Mouse (Mus musculus) hindbrain, postnatal 0 days (tissue): Measurements from ENCODE around the gene Fam168b. TPM values are rescaled to one million over a fixed set of nuclear protein-coding genes. Genes with fewer than 3 reads are reported as not detected.
A peak's percentile ranks its signal among the peaks of the same experiment; 100 is the strongest.

ENCODE experiments used
- ATAC-seq: fragments of 200-750 bp; cut with Nextera tagmentation; 2 replicates; pipeline ENCODE4 v1.8.0; 2017; ENCODE audit warnings: mild to moderate bottlenecking, moderate TSS enrichment, moderate library complexity
- DNase-seq: peaks from one replicate; pipeline ENCODE4 v3.0.0-alpha.2; 2015; ENCODE audit warnings: low spot score
- H3K27ac ChIP-seq: fragments of 300-500 bp; sonication (generic); 2 replicates; pipeline ENCODE4 v1.5.1; 2014; ENCODE audit warnings: mild to moderate bottlenecking
- H3K27me3 ChIP-seq: fragments of 300-500 bp; sonication (generic); 2 replicates; pipeline ENCODE4 v1.6.1; 2014; ENCODE audit warnings: low read length, mixed read lengths; ENCODE audit not compliant: insufficient read depth
- H3K36me3 ChIP-seq: fragments of 300-500 bp; sonication (generic); 2 replicates; pipeline ENCODE4 v1.6.1; 2014; ENCODE audit warnings: low read length, mixed read lengths; ENCODE audit not compliant: insufficient read depth
- H3K4me1 ChIP-seq: fragments of 300-500 bp; sonication (generic); 2 replicates; pipeline ENCODE4 v1.6.1; 2014; ENCODE audit warnings: antibody characterized with exemption, low read length, mixed read lengths; ENCODE audit not compliant: insufficient read depth
- H3K4me2 ChIP-seq: fragments of 300-500 bp; sonication (generic); 2 replicates; pipeline ENCODE4 v1.6.1; 2014; ENCODE audit warnings: low read depth, mild to moderate bottlenecking, low read length, moderate library complexity, mixed read lengths
- H3K4me3 ChIP-seq: fragments of 300-500 bp; sonication (generic); 2 replicates; pipeline ENCODE4 v1.5.1; 2014; ENCODE audit warnings: low read length
- H3K9ac ChIP-seq: fragments of 300-500 bp; sonication (generic); replicated peaks from 2 replicates; pipeline ENCODE4 v1.6.1; 2014; ENCODE audit warnings: mild to moderate bottlenecking, low read length, moderate library complexity, mixed read lengths
- H3K9me3 ChIP-seq: fragments of 300-500 bp; sonication (generic); 2 replicates; pipeline ENCODE4 v1.6.1; 2016; ENCODE audit warnings: low read length, mixed read lengths
- CTCF ChIP-seq: IDR thresholded peaks from 2 replicates; pipeline ENCODE4 v1.5.1; 2016; ENCODE audit warnings: antibody characterized with exemption, control low read depth, low read depth
- WGBS: fragments of 180-500 bp; shearing (Covaris S2); extraction: QIAGEN DNeasy Blood & Tissue Kit; methylation state at CpG from one replicate; pipeline ENCODE4 v1.1.7; 2014; 5-methylcytosine and 5-hydroxymethylcytosine counted together
- polyA plus RNA-seq: library from polyadenylated mRNA; unstranded; fragments of >200 nt; fragmentation: Nextera tagmentation; extraction: Ambion mirVana; gene quantifications from 2 replicates; pipeline ENCODE4 v1.2.1, GENCODE M21; 2015
- total RNA-seq: library from RNA; depleted of rRNA; stranded (reverse); fragments of >200 nt; gene quantifications from 2 replicates; pipeline ENCODE4 v1.2.3, GENCODE M21; 2014

Gene Fam168b
- total and polyA plus RNA-seq, 2 experiments from 2014 or later = 90.6 to 457 TPM

GRCm38 (mm10) chr1:34821411-34821810, 21.5 kb downstream of the Fam168b start:
- Histone ChIP-seq H3K27me3 (no peaks in the 10 kb centered on the region), H3K27ac (no peak overlapping the region), H3K4me2 (no peak overlapping the region), H3K4me1 (no peaks in the 10 kb centered on the region), H3K36me3 (peaks cover 37% of the 10 kb centered on the region), H3K4me3 (no peak overlapping the region), H3K9ac (no peak overlapping the region), H3K9me3 (no peaks in the 10 kb centered on the region)
- no peak for DNase-seq
- TF ChIP-seq CTCF = no peak
- no peak for ATAC-seq
- 92% methylated on average over 2 of the region's 2 CpGs for WGBS

DNA sequence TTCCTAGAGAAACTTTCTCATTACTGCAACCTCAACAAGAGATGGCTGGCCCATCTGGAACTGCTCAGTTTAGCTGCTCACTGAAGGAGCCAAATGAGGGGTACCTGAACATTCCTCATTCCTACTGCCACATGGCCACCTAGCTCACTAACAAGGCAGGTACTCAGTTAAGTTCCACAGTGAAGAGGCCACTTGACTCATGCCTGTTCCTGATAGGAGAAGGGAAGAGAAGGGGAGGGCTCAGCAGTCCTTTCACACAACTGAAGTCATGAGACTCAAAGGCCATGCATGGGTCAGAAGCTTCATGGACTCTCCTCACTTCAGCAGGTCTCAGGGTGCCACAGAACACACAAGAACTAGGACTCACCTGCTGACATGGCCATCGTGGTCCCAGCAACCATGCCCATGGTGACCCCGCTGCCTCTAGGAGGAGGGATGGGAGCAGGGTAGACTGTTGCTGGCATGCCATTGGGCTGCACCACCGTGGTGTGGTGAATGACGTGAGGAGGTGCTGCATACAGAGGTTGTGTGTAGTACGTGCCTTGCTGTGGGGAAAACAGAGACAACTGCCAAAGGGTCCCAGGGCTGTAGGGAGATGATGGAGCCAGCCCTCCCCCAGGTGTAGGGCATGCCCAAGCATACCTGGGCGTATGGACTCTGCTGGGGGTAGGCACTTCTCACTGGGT, 23.5 kb downstream of the Fam168b start:
- Histone ChIP-seq H3K27ac (no peak overlapping the region), H3K9ac (no peak overlapping the region), H3K4me3 (no peak overlapping the region), H3K36me3 (peaks cover 55% of the 10 kb centered on the region), H3K4me2 (no peak overlapping the region), H3K9me3 (no peaks in the 10 kb centered on the region), H3K4me1 (no peaks in the 10 kb centered on the region), H3K27me3 (no peaks in the 10 kb centered on the region)
- DNase-seq = no peak
- TF ChIP-seq CTCF = no peak
- no peak for ATAC-seq
- WGBS = 92% methylated on average over 6 of the region's 6 CpGs

- Histone ChIP-seq H3K27me3 (no peaks in the 10 kb centered on the region), H3K4me2 (no peak overlapping the region), H3K4me1 (no peaks in the 10 kb centered on the region), H3K27ac (no peak overlapping the region; the same call in 1 of the 2 replicates), H3K36me3 (peaks cover 76% of the 10 kb centered on the region), H3K9me3 (no peaks in the 10 kb centered on the region), H3K9ac (no peak overlapping the region), H3K4me3 (no peak overlapping the region)
- no peak for TF ChIP-seq CTCF
- DNase-seq (no peak), ATAC-seq (no peak)
- 72% methylated on average over 6 of the region's 6 CpGs for WGBS
These were observed 27.0 kb downstream of the Fam168b start for GRCm38 (mm10) chr1:34815843-34816242.

DNA sequence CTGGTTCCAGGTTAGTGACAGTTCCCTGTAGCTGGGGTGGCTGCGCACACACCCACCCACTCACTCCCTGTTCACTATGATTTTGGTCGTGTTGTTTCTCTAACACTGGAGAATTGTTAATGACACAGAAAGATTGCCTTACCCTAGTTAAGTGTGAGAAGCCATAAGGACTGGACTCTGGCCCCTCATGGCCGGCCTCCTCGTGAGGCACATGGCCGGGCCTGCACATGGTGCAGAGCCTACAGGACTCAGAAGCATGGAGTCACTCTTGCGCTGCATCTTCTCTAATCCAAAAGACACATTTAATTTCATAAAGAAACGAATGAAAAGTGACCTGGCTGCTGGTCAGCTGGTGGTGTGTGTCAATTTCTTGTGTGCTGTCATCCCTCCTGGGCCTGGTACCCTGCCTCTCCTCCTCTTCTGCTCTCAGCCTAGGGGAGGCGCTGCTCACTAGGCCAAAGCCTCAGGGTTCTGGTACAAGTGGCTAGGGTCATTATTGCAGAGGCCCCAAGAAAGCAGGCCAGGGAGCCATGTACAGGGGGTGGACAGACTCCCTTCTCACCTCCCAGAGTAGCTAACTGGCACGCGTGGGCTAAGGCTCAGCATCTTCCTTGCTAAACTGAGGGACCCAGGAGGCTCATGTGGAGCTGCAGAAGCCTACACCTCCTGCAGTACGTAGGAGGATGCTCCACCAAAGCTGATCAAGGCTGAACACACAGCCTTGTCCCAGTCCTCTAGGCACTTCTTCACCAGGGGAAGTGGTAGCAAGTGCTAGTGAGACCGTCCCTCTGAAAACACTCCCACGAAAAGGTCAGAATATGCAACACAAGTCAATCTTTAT, 30.2 kb downstream of the Fam168b start:
- no peak overlapping the region for H3K4me3 ChIP-seq
- peak; percentile 42 for TF ChIP-seq CTCF
- H3K9ac ChIP-seq = no peak overlapping the region
- H3K4me1 ChIP-seq = no peaks in the 10 kb centered on the region
- H3K27me3 ChIP-seq = no peaks in the 10 kb centered on the region
- 86% methylated on average over 13 of the region's 13 CpGs for WGBS
- H3K4me2 ChIP-seq = no peak overlapping the region
- peaks cover 70% of the 10 kb centered on the region for H3K36me3 ChIP-seq
- H3K9me3 ChIP-seq = no peaks in the 10 kb centered on the region
- ATAC-seq (no peak), DNase-seq (no peak)
- no peak overlapping the region for H3K27ac ChIP-seq

DNA sequence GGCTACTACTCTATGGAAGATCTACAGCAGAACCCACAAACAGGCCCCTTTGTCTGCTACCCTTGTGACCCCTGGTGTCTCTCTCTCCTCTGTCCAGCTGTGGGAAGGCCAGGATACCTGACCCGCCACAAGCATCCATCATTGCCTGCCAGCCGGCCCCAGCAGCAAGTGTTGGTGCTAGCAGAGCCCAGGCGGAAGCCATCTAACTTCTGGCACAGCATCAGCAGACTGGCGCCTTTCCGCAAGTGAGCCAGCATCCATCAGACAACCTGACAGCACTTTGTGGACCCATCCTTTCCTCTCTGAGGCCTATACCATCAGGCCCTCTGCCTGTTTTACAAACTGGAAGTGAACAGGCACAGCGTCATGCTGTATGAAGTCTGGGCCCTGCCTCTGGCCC, 31.3 kb downstream of the Fam168b start:
- no peak overlapping the region for H3K4me3 ChIP-seq
- DNase-seq = peak; percentile 61
- 59% methylated on average over 6 of the region's 6 CpGs for WGBS

DNA sequence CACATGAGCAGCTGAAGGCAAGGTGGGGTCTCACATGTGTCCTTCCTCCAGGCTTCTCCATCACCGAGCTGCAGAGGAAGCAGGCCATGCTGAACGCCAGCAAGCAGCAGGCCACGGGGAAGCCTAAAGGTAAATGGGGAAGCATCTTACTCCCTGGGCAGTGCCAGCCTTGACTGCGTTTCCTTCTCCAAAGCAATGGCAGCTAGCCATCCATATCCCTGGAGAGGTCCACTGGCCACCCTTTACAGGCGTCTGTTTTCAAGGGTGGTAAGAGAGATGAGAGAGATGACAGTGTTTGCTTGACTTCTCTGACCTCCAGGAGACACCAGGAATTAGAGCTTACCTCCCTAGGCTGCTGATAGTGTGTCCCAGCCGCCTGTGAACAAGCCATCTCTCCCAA, 31.8 kb downstream of the Fam168b start:
- H3K9ac ChIP-seq = no peak overlapping the region
- H3K4me2 ChIP-seq = no peak overlapping the region
- WGBS = 58% methylated on average over 6 of the region's 6 CpGs
- no peaks in the 10 kb centered on the region for H3K27me3 ChIP-seq
- peaks cover 60% of the 10 kb centered on the region for H3K36me3 ChIP-seq
- DNase-seq (no peak), ATAC-seq (no peak)
- no peaks in the 10 kb centered on the region for H3K4me1 ChIP-seq
- no peaks in the 10 kb centered on the region for H3K9me3 ChIP-seq
- no peak for TF ChIP-seq CTCF
- peak overlapping the region; percentile 51 for H3K27ac ChIP-seq
- no peak overlapping the region for H3K4me3 ChIP-seq

More for the DNA sequence above, 31.3 kb downstream of the Fam168b start:
- H3K27me3 ChIP-seq = no peaks in the 10 kb centered on the region
- ATAC-seq = peak; percentile 28
- TF ChIP-seq CTCF = no peak
- H3K27ac ChIP-seq = peak overlapping the region; percentile 51; the same call in 1 of the 2 replicates
- H3K9me3 ChIP-seq = no peaks in the 10 kb centered on the region
- no peak overlapping the region for H3K4me2 ChIP-seq
- H3K9ac ChIP-seq = no peak overlapping the region
- no peaks in the 10 kb centered on the region for H3K4me1 ChIP-seq
- H3K36me3 ChIP-seq = peaks cover 66% of the 10 kb centered on the region
